Mouse (Mus musculus) G1E-ER4 (cell line): ENCODE results near the gene Arhgap27. TPM values are rescaled to one million over a fixed set of nuclear protein-coding genes. Genes with fewer than 3 reads are reported as not detected.

Experiments used
- GATA1 ChIP-seq: IDR thresholded peaks from one replicate; pipeline ENCODE4 v1.8.0; 2012; ENCODE audit warnings: low read length, inconsistent platforms
- polyA plus RNA-seq: library from polyadenylated mRNA; stranded (reverse); fragments of >175 nt; gene quantifications from 2 replicates; pipeline ENCODE4 v1.2.3, GENCODE M21; 2012

Gene Arhgap27
- polyA plus RNA-seq, 1 experiment = 0.62 TPM

DNA sequence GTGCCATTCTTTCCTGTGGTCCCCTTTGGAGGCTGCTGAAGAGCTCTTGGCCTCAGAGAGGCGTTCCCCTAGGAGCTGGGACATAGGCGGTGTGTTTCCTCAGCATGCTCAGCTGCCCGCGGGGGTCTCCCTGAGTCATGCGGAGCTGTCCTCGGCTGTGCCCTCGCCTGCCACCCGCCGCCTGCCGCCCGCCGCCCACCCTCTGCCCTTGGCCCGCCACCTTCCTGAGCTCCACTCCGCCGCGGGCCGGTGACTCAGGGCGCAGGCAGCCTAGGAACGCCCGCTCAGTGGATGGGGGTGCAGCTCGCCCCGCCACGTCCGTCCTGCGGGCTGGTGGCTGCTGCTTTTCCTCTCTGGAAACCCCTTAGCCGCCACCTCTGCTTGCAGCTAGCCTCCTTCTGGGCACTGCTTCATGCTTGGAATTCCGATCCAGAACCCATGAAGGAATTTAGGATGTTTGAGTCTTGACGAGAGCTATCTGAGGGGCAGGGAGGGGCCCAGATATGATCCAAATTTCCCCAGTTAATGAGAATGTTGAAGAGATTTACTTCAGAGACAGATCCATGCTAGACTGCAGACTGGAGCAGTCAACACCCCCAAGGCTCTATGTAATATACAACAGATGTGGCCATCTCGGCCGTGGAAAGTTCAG lies 51.4 kb downstream of the Arhgap27 start:
- no peak for TF ChIP-seq GATA1

DNA sequence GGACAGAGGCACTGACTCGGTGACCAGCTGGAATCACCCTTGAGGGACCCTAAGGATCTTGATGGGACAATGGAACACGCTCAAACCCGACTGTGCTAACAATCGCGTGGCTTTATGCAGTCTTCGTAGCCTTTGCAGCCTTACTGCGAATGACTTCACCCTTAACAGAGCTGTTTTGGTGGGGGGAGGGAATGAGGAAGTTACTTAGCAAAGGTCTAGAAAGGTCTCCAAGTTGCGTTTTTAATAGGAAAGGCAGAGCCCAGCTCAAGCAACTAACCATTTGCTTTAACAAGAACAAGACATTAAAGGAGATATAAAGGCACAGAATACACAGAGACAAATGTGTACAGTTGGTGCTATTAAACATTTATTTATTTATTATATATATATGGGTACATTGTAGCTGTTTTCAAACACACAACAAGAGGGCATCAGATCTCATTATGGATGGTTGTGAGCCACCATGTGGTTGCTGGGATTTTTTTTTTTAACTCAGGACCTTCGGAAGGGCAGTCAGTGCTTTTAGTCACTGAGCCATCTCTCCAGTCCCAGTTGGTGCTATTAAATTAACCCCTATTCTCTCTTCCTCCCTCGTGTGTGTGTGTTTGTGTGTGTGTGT lies 53.4 kb downstream of the Arhgap27 start:
- TF ChIP-seq GATA1 = no peak

- no peak for TF ChIP-seq GATA1
These were observed 55.6 kb downstream of the Arhgap27 start for GRCm38 (mm10) chr11:103307910-103308309.

GRCm38 (mm10) chr11:103304525-103304924 lies 59.0 kb downstream of the Arhgap27 start:
- no peak for TF ChIP-seq GATA1

DNA sequence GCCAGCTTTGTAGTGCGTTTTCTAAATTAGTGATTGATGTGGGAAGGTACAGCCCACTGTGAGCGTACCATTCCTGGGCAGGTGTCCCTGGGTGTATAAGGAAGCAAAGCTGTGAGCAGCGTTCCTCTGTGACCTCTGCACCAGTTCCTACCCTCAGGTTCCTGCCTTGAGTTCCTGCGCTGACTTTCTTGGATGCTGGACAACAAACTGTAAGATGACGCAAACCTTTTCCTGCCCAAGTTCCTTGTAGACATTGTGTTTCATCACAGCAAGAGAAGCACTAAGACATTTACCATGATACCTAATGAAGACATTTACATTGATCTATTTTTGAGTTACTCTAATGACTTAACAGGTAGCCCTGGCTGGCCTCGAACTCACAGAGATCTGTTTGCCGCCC lies 68.7 kb downstream of the Arhgap27 start:
- no peak for TF ChIP-seq GATA1

- TF ChIP-seq GATA1 = no peak
These were observed 69.4 kb downstream of the Arhgap27 start for GRCm38 (mm10) chr11:103294066-103294465.

GRCm38 (mm10) chr11:103292890-103293287 lies 70.6 kb downstream of the Arhgap27 start:
- no peak for TF ChIP-seq GATA1

- TF ChIP-seq GATA1 = no peak
These were observed 71.2 kb downstream of the Arhgap27 start for GRCm38 (mm10) chr11:103292152-103292889.

GRCm38 (mm10) chr11:103288291-103288963 lies 75.1 kb downstream of the Arhgap27 start:
- TF ChIP-seq GATA1 = no peak

DNA sequence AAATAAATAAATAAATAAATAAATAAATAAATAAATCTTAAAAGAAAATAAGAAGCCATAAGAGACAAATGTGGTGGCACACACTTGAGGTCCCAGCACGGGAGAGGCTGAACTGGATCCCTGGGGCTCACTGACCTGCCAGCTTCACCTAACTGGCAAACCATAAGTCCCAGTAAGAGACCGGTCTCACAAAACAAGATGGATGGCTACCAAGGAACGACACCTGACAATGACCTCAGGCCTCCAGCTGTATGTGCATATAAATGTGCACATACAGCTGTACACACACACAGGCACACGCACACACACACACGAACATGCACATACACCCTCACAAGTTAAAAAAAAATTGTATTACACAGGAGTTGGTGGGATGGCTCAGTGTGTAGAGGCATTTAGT lies 76.6 kb downstream of the Arhgap27 start:
- no peak for TF ChIP-seq GATA1

DNA sequence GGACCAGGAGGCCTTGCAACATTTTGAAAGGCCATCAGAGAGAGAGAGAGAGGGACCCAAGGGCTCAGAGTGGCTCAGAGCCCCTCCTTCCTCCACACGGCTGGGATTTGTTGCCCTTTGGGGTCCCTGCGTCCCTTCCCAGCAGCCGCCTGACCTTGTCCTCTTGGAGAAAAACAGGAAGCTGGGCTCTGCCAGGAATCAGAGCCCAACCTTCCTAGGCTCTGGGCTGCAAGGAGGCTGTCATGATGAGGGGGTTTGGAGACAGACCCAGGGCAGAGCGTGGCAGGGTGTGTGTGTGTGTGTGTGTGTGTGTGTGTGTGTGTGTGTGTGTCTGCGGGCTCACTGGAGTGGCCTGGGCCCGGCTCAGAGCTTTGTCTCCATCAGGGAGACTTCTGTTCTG lies 77.5 kb downstream of the Arhgap27 start:
- no peak for TF ChIP-seq GATA1

DNA sequence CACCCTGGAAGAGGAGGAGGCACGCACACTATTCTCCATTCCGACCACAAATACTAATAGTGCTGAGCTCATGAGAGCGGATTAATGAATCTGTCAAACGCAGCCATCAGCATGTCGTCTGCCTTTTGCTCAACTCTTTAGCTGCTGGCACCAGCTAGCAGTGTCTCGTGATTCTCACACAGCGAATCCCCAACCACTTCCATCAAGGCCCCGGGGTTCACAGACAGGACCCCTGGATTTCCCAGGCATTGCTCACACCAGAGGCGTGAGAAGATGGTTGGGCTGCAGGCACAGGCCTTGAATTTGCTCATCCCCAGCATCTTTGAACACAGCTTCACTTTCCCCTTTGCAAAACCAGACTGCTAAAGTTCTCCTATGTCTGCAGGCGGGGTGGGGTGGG lies 78.2 kb downstream of the Arhgap27 start:
- no peak for TF ChIP-seq GATA1

- no peak for TF ChIP-seq GATA1
These were observed 81.7 kb downstream of the Arhgap27 start for GRCm38 (mm10) chr11:103281784-103282183.

Other genes with a start within 250 kb of the Arhgap27 start
- 40.7 and 42.1 TPM in 2 replicates for gene Hexim1, start 247.5 kb downstream of the Arhgap27 start, polyA plus RNA-seq
- 9.8 and 12.5 TPM in 2 replicates for gene Hexim2, start 231.3 kb downstream of the Arhgap27 start, polyA plus RNA-seq
- gene Fmnl1, start 192.6 kb downstream of the Arhgap27 start, polyA plus RNA-seq = 0.02 TPM in 1 of 2 replicates, not detected in the other
- gene 1700023F06Rik, start 155.1 kb downstream of the Arhgap27 start, polyA plus RNA-seq = not detected in 2 replicates
- not detected in 2 replicates for gene Spata32, start 145.3 kb downstream of the Arhgap27 start, polyA plus RNA-seq
- gene Map3k14, start 96.2 kb downstream of the Arhgap27 start, polyA plus RNA-seq = 5.0 and 5.6 TPM in 2 replicates
- gene Plekhm1, start 49.0 kb upstream of the Arhgap27 start, polyA plus RNA-seq = 12.0 and 15.2 TPM in 2 replicates
- gene Lrrc37a, start 140.9 kb upstream of the Arhgap27 start, polyA plus RNA-seq = not detected in 2 replicates